Mouse (Mus musculus): ENCODE results near the gene Gng8. TPM values are rescaled to one million over a fixed set of nuclear protein-coding genes. Genes with fewer than 3 reads are reported as not detected.

Gng8 gene
- polyA plus RNA-seq, 1 experiment from 2014 or later, result 24.1 TPM

DNA sequence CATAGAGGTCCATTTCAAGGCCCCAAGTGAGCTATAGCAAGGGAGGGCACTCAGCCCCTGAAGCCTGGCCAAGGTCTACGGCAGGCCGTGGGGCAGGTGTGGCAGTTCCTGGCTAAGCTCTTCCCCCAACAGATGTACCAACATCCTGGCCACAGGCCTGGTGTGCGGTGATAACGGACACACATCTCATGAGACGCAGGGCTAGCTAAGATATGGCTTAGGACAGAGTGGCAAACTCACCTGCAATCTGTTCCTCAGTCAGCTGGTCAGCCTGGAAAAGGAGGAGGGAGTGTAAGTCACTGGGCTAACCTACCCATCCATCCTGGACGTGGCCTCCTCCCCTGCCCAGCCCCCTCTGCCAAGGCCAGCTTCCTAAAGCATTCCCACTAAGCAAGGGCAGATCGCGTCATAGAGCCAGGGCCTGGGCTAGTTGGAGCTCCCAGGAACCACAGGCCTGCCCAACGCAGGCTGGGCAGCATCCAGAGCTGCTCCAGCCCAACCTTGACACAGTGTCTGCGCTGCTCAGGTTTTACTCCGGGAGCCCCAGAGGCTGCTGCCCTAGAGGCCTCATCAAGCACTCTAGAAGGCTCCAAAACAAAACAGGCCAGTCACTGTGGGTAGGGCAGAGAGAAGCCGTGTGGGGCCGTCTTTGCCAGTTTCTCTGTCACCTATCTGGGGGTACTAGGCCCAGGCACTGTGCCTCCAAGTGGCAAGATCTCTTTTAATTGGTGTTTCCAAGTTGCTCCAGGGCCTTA is 28.0 kb downstream of the Gng8 start:
- ATAC-seq (ENCODE audit: low read depth), result no peak
- Histone ChIP-seq H3K4me1 (replicated peaks) (peaks cover 63% of the 10 kb centered on the region), H3K27ac (replicated peaks) (peak overlapping the region; percentile 23; the same call in 1 of the 2 replicates), H3K9ac (peak overlapping the region; percentile 88), H3K27me3 (no peaks in the 10 kb centered on the region), H3K9me3 (no peaks in the 10 kb centered on the region), H3K36me3 (peaks cover 57% of the 10 kb centered on the region), H3K4me3 (peak overlapping the region; percentile 61), H3K4me2 (peak overlapping the region; percentile 98)
- 83% methylated on average over 13 of the region's 13 CpGs for WGBS

DNA sequence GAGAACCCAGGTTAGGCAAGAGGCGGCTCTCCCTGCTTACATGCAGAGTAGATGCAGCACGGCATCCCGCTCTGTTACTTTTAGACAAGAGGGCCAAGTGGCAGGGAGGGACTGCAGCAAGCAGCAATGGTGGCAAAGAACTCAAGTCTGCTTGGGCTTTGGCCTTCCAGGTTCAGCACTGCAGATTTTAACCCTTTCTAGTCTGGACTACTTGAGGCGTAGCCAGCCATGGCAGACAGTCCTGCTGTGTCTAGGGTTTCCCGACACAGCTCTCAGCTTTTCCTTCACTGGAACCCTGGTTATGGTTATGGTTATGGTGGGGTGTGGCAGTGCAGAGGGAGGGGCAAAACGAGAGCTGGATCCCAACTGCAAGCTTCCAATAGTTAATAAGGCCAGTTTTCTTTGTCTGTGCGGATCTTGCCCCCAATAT is 28.6 kb downstream of the Gng8 start:
- 0 out of 2 replicates have a peak overlapping the region, but pooled peaks have one; percentile 23 for H3K27ac ChIP-seq (replicated peaks)
- H3K36me3 ChIP-seq, result peaks cover 52% of the 10 kb centered on the region
- H3K4me2 ChIP-seq, result peak overlapping the region; percentile 98
- peak overlapping the region; percentile 61 for H3K4me3 ChIP-seq
- 82% methylated on average over 7 of the region's 7 CpGs for WGBS
- peaks cover 60% of the 10 kb centered on the region for H3K4me1 ChIP-seq (replicated peaks)
- H3K9me3 ChIP-seq, result no peaks in the 10 kb centered on the region
- peak overlapping the region; percentile 88 for H3K9ac ChIP-seq
- no peak for ATAC-seq (ENCODE audit: low read depth)
- H3K27me3 ChIP-seq, result no peaks in the 10 kb centered on the region

GRCm38 (mm10) chr7:16920818-16921791 is 29.5 kb downstream of the Gng8 start:
- peaks cover 60% of the 10 kb centered on the region for H3K4me1 ChIP-seq (replicated peaks)
- 42% methylated on average over 21 of the region's 21 CpGs for WGBS
- peak overlapping the region; percentile 88 for H3K9ac ChIP-seq
- H3K4me2 ChIP-seq, result peak overlapping the region; percentile 98
- peaks cover 42% of the 10 kb centered on the region for H3K36me3 ChIP-seq
- H3K27me3 ChIP-seq, result no peaks in the 10 kb centered on the region
- H3K9me3 ChIP-seq, result no peaks in the 10 kb centered on the region
- peak overlapping the region; percentile 96 for H3K27ac ChIP-seq (replicated peaks)
- peak overlapping the region; percentile 61 for H3K4me3 ChIP-seq
- ATAC-seq (ENCODE audit: low read depth), result no peak

GRCm38 (mm10) chr7:16921881-16922335 is 30.3 kb downstream of the Gng8 start:
- no peak for ATAC-seq (ENCODE audit: low read depth)
- H3K36me3 ChIP-seq, result peaks cover 34% of the 10 kb centered on the region
- H3K9ac ChIP-seq, result peak overlapping the region; percentile 88
- peak overlapping the region; percentile 61 for H3K4me3 ChIP-seq
- no peaks in the 10 kb centered on the region for H3K27me3 ChIP-seq
- peak overlapping the region; percentile 96 for H3K27ac ChIP-seq (replicated peaks)
- H3K4me2 ChIP-seq, result peak overlapping the region; percentile 98
- no peaks in the 10 kb centered on the region for H3K9me3 ChIP-seq
- H3K4me1 ChIP-seq (replicated peaks), result peaks cover 60% of the 10 kb centered on the region
- 58% methylated on average over 6 of the region's 6 CpGs for WGBS

GRCm38 (mm10) chr7:16922360-16922973 is 30.9 kb downstream of the Gng8 start:
- no peak for ATAC-seq (ENCODE audit: low read depth)
- peak overlapping the region; percentile 98 for H3K4me2 ChIP-seq
- peak overlapping the region; percentile 61 for H3K4me3 ChIP-seq
- 38% methylated on average over 10 of the region's 10 CpGs for WGBS
- no peaks in the 10 kb centered on the region for H3K27me3 ChIP-seq
- H3K9ac ChIP-seq, result peak overlapping the region; percentile 88
- H3K36me3 ChIP-seq, result peaks cover 28% of the 10 kb centered on the region
- no peaks in the 10 kb centered on the region for H3K9me3 ChIP-seq
- peaks cover 55% of the 10 kb centered on the region for H3K4me1 ChIP-seq (replicated peaks)
- H3K27ac ChIP-seq (replicated peaks), result peak overlapping the region; percentile 96

DNA sequence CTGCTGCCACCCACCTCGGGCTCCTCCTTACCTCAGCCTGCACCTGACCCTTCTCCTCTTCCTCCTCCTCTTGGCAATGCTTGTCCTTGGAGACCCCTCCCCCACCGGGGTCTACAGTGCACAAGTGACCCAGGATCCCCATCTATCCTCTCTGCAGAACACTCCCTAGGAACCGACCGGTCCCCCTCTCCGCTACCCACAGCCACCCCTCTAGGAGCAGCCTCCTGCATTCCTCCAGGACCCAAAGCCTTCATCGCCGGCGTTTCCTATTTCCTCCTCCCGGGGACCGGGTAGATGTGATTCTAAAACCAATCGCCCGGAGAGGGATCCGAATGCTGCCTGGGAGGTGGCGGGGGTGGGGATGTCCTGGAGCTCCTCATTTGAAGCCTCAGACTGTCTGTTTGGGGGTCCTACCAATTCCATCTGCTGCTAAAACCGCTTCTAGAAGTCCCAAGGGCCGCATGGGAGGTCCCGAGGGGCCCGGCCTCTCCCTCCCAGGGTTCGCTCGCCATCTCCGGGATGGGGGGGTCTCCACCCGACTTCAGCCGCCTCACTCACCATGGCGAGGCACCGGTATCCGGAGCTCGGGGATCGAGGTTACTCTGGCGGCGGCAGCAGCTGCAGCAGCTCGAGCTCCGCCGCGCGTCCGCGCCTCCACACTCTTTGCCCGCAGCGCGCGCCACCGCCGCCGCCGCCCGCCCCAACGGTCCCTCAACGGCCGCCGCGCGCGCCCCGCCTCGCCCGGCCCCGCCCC is 31.9 kb downstream of the Gng8 start:
- Histone ChIP-seq H3K9ac (peak overlapping the region; percentile 88), H3K9me3 (no peaks in the 10 kb centered on the region), H3K27ac (replicated peaks) (peak overlapping the region; percentile 96), H3K27me3 (0 out of 2 replicates have a peak, but pooled peaks cover 2% of the 10 kb centered on the region), H3K4me2 (peak overlapping the region; percentile 98), H3K4me3 (peak overlapping the region; percentile 61), H3K4me1 (replicated peaks) (peaks cover 45% of the 10 kb centered on the region), H3K36me3 (peaks cover 19% of the 10 kb centered on the region)
- under 1% methylated on average over 56 of the region's 57 CpGs for WGBS
- peak; percentile 61 for ATAC-seq (ENCODE audit: low read depth)

- peak within 1 kb of the TSS; percentile 96 for H3K27ac ChIP-seq (replicated peaks)
- no peaks in the 10 kb centered on the region for H3K9me3 ChIP-seq
- H3K36me3 ChIP-seq, result peaks cover 11% of the 10 kb centered on the region
- peaks cover 37% of the 10 kb centered on the region for H3K4me1 ChIP-seq (replicated peaks)
- H3K27me3 ChIP-seq, result 0 out of 2 replicates have a peak, but pooled peaks cover 2% of the 10 kb centered on the region
- peak within 1 kb of the TSS; percentile 61 for H3K4me3 ChIP-seq
- H3K9ac ChIP-seq, result peak within 1 kb of the TSS; percentile 88
- 2% methylated on average over 64 of the region's 64 CpGs for WGBS
- ATAC-seq (ENCODE audit: low read depth), result peak; percentile 90
- peak within 1 kb of the TSS; percentile 98 for H3K4me2 ChIP-seq
Observed at GRCm38 (mm10) chr7:16924037-16924834, 32.6 kb downstream of the Gng8 start, which contains the start of gene Calm3. Gene Calm3, minus strand, starts transcription at chr7:16924114.

DNA sequence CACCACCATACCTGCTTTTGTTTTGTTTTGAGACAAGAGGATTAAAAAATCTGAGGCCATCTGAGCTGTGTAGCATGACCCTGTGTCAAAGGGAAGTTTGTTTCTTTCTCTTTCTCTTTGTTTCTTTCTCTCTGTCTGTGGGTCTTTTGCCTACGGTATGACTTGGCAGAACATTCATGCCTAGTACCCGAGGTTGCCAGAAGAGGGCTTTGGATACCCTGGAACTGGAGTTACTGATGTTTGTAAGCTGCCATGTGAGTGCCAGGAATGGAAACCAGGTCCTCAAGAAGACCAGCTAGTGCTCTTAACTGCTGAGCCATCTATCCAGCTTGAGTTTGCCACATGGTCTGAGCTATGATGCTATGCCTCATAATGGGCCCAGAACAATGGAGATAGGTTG is 36.8 kb downstream of the Gng8 start:
- ATAC-seq (ENCODE audit: low read depth), result no peak
- Histone ChIP-seq H3K9me3 (no peaks in the 10 kb centered on the region), H3K9ac (no peak overlapping the region), H3K4me1 (replicated peaks) (peaks cover 20% of the 10 kb centered on the region), H3K36me3 (no peaks in the 10 kb centered on the region), H3K27me3 (0 out of 2 replicates have a peak, but pooled peaks cover 2% of the 10 kb centered on the region), H3K4me3 (no peak overlapping the region), H3K4me2 (no peak overlapping the region), H3K27ac (replicated peaks) (no peak overlapping the region)
- WGBS, result 39% methylated on average over 2 of the region's 2 CpGs

DNA sequence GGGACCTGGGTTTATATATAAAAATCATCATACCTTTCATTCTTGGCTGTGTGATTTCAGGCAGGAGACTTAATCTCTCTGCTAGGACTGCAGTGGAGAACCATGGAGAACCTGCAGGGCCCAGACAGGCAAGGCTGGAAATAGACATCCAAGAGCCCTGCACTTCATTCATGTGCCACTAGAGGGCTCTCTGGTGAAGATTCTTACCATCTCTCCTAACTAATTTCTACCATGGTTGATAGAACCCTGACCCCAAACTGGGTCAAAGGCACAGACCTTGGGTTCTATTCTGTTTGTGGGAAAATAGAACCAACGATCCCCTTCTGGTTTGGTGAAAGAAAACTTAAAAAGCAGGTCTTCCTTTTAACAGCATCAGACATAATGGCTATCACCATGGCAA is 39.3 kb downstream of the Gng8 start:
- Histone ChIP-seq H3K9me3 (no peaks in the 10 kb centered on the region), H3K4me1 (replicated peaks) (peaks cover 27% of the 10 kb centered on the region), H3K36me3 (no peaks in the 10 kb centered on the region), H3K27ac (replicated peaks) (no peak overlapping the region), H3K4me2 (no peak overlapping the region), H3K27me3 (0 out of 2 replicates have a peak, but pooled peaks cover 2% of the 10 kb centered on the region), H3K9ac (no peak overlapping the region), H3K4me3 (no peak overlapping the region)
- 2% methylated on average over 1 of the region's 1 CpGs for WGBS
- ATAC-seq (ENCODE audit: low read depth), result 0 out of 2 replicates have a peak, but pooled peaks have one; percentile 17

GRCm38 (mm10) chr7:16931968-16932627 is 40.5 kb downstream of the Gng8 start:
- no peaks in the 10 kb centered on the region for H3K36me3 ChIP-seq
- no peak overlapping the region for H3K9ac ChIP-seq
- no peak overlapping the region for H3K4me2 ChIP-seq
- H3K4me3 ChIP-seq, result no peak overlapping the region
- no peaks in the 10 kb centered on the region for H3K9me3 ChIP-seq
- H3K4me1 ChIP-seq (replicated peaks), result peaks cover 27% of the 10 kb centered on the region
- WGBS, result 19% methylated on average over 14 of the region's 14 CpGs
- 0 out of 2 replicates have a peak, but pooled peaks cover 2% of the 10 kb centered on the region for H3K27me3 ChIP-seq
- ATAC-seq (ENCODE audit: low read depth), result peak; percentile 61
- peak overlapping the region; percentile 59 for H3K27ac ChIP-seq (replicated peaks)

Data from neural tube, embryonic 13.5 days (tissue).